Mouse (Mus musculus) hindbrain, embryonic 10.5 days (tissue): ENCODE data around the gene Gm20835. TPM values are rescaled to one million over a fixed set of nuclear protein-coding genes. Genes with fewer than 3 reads are reported as not detected.
"Not testable (repeated sequence)": the region's sequence is repeated elsewhere in the genome, so short reads cannot be mapped to it uniquely, and the experiment has no call there.

Experiments used
- DNase-seq: peaks from one replicate; pipeline ENCODE4 v3.0.0-alpha.2; 2017; ENCODE audit warnings: low spot score
- H3K27ac ChIP-seq: fragments of 300-500 bp; sonication (generic); 2 replicates; pipeline ENCODE4 v1.5.1; 2016; ENCODE audit warnings: mild to moderate bottlenecking, moderate library complexity
- H3K27me3 ChIP-seq: fragments of 300-500 bp; sonication (generic); 2 replicates; pipeline ENCODE4 v1.6.1; 2016; ENCODE audit warnings: mild to moderate bottlenecking; ENCODE audit not compliant: poor library complexity, insufficient read depth, severe bottlenecking
- H3K36me3 ChIP-seq: fragments of 300-500 bp; sonication (generic); 2 replicates; pipeline ENCODE4 v1.6.1; 2016; ENCODE audit warnings: mild to moderate bottlenecking, moderate library complexity
- H3K4me1 ChIP-seq: fragments of 300-500 bp; sonication (generic); replicated peaks from 2 replicates; pipeline ENCODE4 v1.6.1; 2016; ENCODE audit warnings: mild to moderate bottlenecking
- H3K4me3 ChIP-seq: fragments of 300-500 bp; sonication (generic); 2 replicates; pipeline ENCODE4 v1.5.1; 2016; ENCODE audit warnings: mild to moderate bottlenecking, moderate library complexity
- H3K9me3 ChIP-seq: fragments of 300-500 bp; sonication (generic); 2 replicates; pipeline ENCODE4 v1.6.1; 2016; ENCODE audit warnings: mild to moderate bottlenecking, moderate library complexity
- WGBS: fragments of 180-500 bp; shearing (Covaris S2); methylation state at CpG from one replicate; pipeline ENCODE4 v1.1.7; 2016; 5-methylcytosine and 5-hydroxymethylcytosine counted together
- polyA plus RNA-seq: library from polyadenylated mRNA; unstranded; fragments of >200 nt; fragmentation: Nextera tagmentation; extraction: Ambion mirVana; gene quantifications from 2 replicates; pipeline ENCODE4 v1.2.1, GENCODE M21; 2016

The Gm20835 gene
- polyA plus RNA-seq: not detected in 2 replicates

- not testable (repeated sequence) for H3K27me3 ChIP-seq, H3K4me3 ChIP-seq, DNase-seq, H3K4me1 ChIP-seq, H3K27ac ChIP-seq, H3K36me3 ChIP-seq, H3K9me3 ChIP-seq
- no CpG with 5 or more reads among the region's 6 CpGs for WGBS
Observed at GRCm38 (mm10) chrY:36735190-36735589, at the start of gene Gm20835. Gm20835 (minus strand) TSS chrY:36735290.
